Mouse (Mus musculus) ovary, adult 18-20 months (tissue): ENCODE results near the gene Mup10.
"Not testable (repeated sequence)": the region's sequence is repeated elsewhere in the genome, so short reads cannot be mapped to it uniquely, and the experiment has no call there.

Experiments used
- DNase-seq: peaks from one replicate; pipeline ENCODE4 v3.0.0; 2022; ENCODE audit warnings: low spot score, mixed read lengths

Mup10 gene

GRCm38 (mm10) chr4:60582099-60582498, at the start of gene Mup10:
Gene Mup10, minus strand, starts transcription at chr4:60582199.
- DNase-seq: not testable (repeated sequence)
